Mouse (Mus musculus): Measurements from ENCODE around the gene G3bp1.

- TF ChIP-seq POLR2A (IDR thresholded peaks at IDR 0.05; ENCODE audit: low read depth, low read length) (no peak), CTCF (IDR thresholded peaks at IDR 0.05; ENCODE audit: borderline replicate concordance, insufficient read depth, low read length) (no peak)
Measured at GRCm38 (mm10) chr11:55542128-55542527, 72.6 kb downstream of the G3bp1 start.
